Mouse (Mus musculus) brain, embryonic 14.5 days (tissue): ENCODE measurements around the gene Gm18596.

Experiments
- CTCF ChIP-seq: fragments of 200-500 bp; IDR thresholded peaks from 2 replicates; pipeline ENCODE4 v1.5.1; 2012; ENCODE audit warnings: inconsistent platforms, mild to moderate bottlenecking, moderate library complexity, borderline replicate concordance; ENCODE audit not compliant: insufficient read depth, insufficient read length; ENCODE audit errors: extremely low read depth
- POLR2A ChIP-seq: fragments of 200-500 bp; IDR thresholded peaks from 2 replicates; pipeline ENCODE4 v1.6.1; 2012; ENCODE audit warnings: mild to moderate bottlenecking, inconsistent platforms, borderline replicate concordance; ENCODE audit not compliant: poor library complexity, insufficient read depth, insufficient read length, severe bottlenecking; ENCODE audit errors: extremely low read depth

- TF ChIP-seq CTCF: no peak
- no peak for TF ChIP-seq POLR2A
These were observed 36.1 kb downstream of the Gm18596 start, which contains the start of gene Gm10272 for GRCm38 (mm10) chr10:77706326-77706725.
